Mouse (Mus musculus): Measurements from ENCODE around the gene Ccdc142. TPM values are rescaled to one million over a fixed set of nuclear protein-coding genes. Genes with fewer than 3 reads are reported as not detected.

The Ccdc142 gene
- total RNA-seq (2021), result 10 to 100 TPM; 12.0 to 18.4 TPM

DNA sequence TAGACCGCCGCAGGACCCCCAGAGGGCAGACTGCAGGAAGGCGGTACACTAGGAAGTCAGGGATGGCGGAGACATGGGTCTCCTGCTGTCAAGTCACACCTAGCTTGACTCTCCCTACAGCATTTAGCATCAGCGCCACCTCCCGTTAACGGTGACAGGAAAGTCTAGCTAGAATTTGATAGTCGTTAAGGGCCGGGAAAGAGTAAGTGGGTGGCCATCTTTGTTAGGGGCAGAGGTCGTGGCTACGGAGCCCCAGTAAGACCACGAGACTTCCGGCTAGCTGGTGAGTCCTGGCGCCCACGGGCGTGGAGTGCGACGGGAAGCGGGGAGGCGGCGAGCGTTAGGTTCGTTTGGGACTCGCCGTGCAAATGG lies at the start of gene Ccdc142, which contains the start of gene Gm42688:
TSS of gene Ccdc142 (plus strand) at position 286 of the 372 bp plus-strand sequence.
TSS of gene Gm42688 (plus strand) at position 302 of the 372 bp plus-strand sequence.
- intact Hi-C loops (cut with DNase I), result loop anchor here (5.0 kb wide), 1 partner anchor 104 kb away; no protein-coding TSS in a partner anchor
- peak; percentile 88 for DNase-seq

- no peak for DNase-seq
- intact Hi-C loops (cut with DNase I), result loop anchor here (10.0 kb wide), 1 partner anchor 59 kb away; no protein-coding TSS in a partner anchor
Measured at GRCm38 (mm10) chr6:83053136-83053960, 48.1 kb upstream of the Ccdc142 start.

- DNase-seq, result peak; percentile 95
- intact Hi-C loops (cut with DNase I), result loop anchor here (10.0 kb wide), 1 partner anchor 59 kb away; no protein-coding TSS in a partner anchor
Measured at GRCm38 (mm10) chr6:83054074-83054851, 47.1 kb upstream of the Ccdc142 start, which contains the start of gene Aup1. TSS of gene Aup1 (plus strand) at chr6:83054521.

- peak; percentile 50 for DNase-seq
- intact Hi-C loops (cut with DNase I), result loop anchor here (10.0 kb wide), 1 partner anchor 60 kb away; no protein-coding TSS in a partner anchor
Measured at GRCm38 (mm10) chr6:83054871-83055431, 46.5 kb upstream of the Ccdc142 start, which contains the start of gene Htra2. TSS of gene Htra2 (minus strand) at chr6:83055273.

DNA sequence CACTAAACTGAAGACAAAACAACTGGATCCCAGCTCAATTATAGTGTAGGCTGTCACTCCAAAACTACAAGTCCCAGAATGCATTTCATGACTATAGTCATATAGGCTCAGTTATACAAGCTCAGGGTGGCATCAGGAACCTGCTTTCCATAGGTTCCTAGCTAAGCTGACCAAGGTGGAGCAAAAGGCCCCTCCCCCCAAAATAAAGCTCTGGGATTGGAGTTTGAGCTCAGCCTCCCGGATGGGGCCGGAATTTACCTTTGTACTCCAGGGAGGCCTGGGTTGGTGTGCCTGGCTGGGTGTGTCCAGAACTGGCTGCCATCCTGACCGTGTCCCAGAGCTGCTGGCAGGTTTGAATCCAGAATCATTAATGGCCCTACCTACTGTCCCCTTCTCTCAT lies 43.6 kb upstream of the Ccdc142 start, which contains the start of gene Dqx1:
TSS of gene Dqx1 (plus strand) at position 55 of the 400 bp plus-strand sequence.
- intact Hi-C loops (cut with DNase I), result loop anchor here (10.0 kb wide), 1 partner anchor 63 kb away; no protein-coding TSS in a partner anchor
- DNase-seq, result no peak

- no peak for DNase-seq
- intact Hi-C loops (cut with DNase I), result loop anchor here (10.0 kb wide), 1 partner anchor 64 kb away; no protein-coding TSS in a partner anchor
Measured at GRCm38 (mm10) chr6:83058725-83059124, 42.7 kb upstream of the Ccdc142 start.

DNA sequence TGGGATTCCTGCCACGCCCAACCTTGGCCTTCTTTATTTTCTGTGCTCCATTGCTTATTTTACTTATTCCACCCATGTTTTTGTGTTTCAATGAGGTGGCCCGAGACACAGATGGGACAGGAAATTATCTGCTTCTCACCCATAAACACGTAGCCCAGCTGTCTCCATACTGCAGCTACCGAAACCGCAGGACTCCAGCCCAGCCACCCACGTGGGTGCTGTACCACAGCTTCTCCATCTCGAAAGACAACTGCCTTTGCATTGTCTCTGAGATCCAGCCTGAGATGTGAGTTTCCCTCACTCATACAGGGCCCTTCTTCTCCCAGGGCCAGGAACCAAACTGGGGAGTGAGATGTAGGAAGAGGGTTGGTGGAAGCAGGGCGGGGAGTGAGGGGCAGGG lies 35.4 kb upstream of the Ccdc142 start:
- intact Hi-C loops (cut with DNase I), result no loop called here
- DNase-seq, result no peak

DNA sequence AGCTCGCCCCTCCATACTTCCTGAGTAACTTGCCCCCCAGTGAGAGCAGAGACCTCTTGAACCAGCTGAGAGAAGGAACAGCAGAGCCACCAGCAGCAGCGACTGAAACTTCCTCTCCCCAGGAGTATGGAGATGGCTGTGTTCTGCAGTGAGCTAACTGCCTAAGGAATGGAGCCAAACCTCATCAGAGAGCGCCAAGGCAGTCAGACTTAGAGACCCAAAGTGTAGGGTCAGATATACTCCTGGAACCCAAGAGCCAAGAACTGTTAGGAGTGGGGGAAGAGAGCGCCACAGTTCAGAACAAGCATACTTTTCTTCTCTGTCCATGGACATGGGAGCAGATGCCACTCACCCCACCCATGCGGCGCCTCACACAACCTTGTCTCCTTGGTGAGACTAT lies 35.0 kb upstream of the Ccdc142 start:
- no peak for DNase-seq
- intact Hi-C loops (cut with DNase I), result no loop called here

DNA sequence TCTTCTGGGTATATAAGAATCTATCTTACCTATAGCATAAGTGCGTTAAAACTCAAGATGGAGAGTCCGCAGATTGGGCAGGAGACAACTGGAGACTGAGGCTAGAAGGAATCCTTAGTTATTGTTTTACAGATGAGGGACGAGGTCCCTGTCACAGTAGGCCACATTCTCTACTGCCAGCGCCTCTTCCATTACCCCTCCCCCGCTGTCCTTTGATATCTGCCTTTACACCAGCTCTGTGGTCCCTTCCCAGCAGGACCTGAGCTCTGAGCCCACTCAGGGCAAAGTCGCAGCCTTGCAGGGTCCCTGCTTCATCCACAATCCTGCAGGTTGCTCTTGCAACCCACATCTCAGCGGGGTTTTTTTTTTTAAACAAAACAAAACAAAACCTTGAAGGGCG lies 33.2 kb upstream of the Ccdc142 start:
- intact Hi-C loops (cut with DNase I), result no loop called here
- DNase-seq, result no peak

- DNase-seq, result no peak
- intact Hi-C loops (cut with DNase I), result no loop called here
Measured at GRCm38 (mm10) chr6:83068706-83069487, 32.5 kb upstream of the Ccdc142 start.

- intact Hi-C loops (cut with DNase I), result no loop called here
- DNase-seq, result no peak
Measured at GRCm38 (mm10) chr6:83069488-83070246, 31.7 kb upstream of the Ccdc142 start.

DNA sequence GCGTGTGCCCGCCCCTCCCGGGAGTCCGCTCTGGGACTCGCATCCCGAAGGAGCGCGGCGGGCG lies 31.3 kb upstream of the Ccdc142 start, which contains the start of gene Tlx2:
TSS of gene Tlx2 (minus strand) at position 47 of the 64 bp plus-strand sequence.
- no peak for DNase-seq
- intact Hi-C loops (cut with DNase I), result no loop called here

GRCm38 (mm10) chr6:83070311-83071219 lies 30.8 kb upstream of the Ccdc142 start:
- no peak for DNase-seq

GRCm38 (mm10) chr6:83071220-83071619 lies 30.2 kb upstream of the Ccdc142 start:
- intact Hi-C loops (cut with DNase I), result no loop called here

More at GRCm38 (mm10) chr6:83070311-83071219, 30.8 kb upstream of the Ccdc142 start:
- intact Hi-C loops (cut with DNase I), result no loop called here

DNA sequence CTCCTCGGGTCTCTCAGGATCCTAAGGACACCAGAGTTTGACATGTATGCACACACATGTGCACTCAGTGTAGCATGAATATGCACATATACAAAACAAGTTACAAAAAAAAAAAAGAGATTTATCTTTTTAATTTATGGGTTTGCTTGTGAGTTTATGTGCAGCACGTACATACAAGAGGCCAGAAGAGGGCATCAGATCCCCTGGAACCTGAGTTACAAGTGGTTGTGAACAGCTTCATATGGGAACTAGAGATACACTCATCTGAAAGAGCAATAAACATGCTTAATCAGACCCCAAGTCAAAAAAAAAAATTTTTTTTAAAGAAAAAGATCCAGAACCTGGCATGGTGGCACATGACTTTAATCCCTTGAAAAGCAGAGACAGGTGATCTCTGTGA lies 26.4 kb upstream of the Ccdc142 start:
- intact Hi-C loops (cut with DNase I), result no loop called here
- no peak for DNase-seq

More at GRCm38 (mm10) chr6:83071220-83071619, 30.2 kb upstream of the Ccdc142 start:
- no peak for DNase-seq

DNA sequence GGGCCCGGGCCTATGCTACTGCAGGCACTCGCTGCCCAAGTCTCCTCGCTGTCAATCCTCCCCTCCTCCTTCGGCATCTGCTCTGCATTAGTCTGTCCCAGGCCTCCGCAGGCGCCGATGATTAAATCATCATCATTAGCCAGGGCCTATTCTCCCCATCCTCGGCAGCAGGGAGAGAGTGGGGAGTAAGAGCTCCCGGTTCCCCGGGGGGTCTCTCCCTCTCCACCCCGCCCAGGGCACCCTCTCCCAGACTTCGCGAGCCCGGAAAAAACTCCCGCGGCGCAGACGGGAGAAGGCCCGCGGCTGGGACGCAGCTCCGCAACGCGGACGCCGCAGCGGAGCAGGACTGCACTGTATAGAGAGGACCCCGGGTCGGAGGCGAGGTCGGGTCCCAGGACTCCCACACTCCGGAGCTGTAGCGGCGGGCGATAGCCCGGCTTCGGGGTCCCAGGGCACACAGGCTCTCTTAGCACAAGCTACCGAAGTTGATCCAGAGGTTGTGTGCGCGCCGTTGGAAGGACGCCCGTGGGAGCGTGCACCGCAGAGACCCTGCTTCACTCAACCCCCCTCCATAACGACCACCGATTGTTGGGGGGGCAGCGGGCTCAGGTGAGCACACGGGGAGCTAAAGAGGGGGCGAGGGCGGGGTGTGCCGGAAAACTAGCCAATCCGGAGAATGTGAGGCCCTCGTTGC lies 23.6 kb upstream of the Ccdc142 start, which contains the start of gene Pcgf1:
TSS of gene Pcgf1 (plus strand) at position 240 of the 694 bp plus-strand sequence.
- intact Hi-C loops (cut with DNase I), result no loop called here
- DNase-seq, result no peak

- peak; percentile 100 for DNase-seq
- intact Hi-C loops (cut with DNase I), result no loop called here
Measured at GRCm38 (mm10) chr6:83078324-83078858, 23.0 kb upstream of the Ccdc142 start.

GRCm38 (mm10) chr6:83080210-83080609 lies 21.2 kb upstream of the Ccdc142 start:
- intact Hi-C loops (cut with DNase I), result no loop called here
- no peak for DNase-seq
